Mouse (Mus musculus) ovary, adult 18-20 months (tissue): ENCODE measurements around the gene Ttll3.

Experiments
- DNase-seq: peaks from one replicate; pipeline ENCODE4 v3.0.0; 2022; ENCODE audit warnings: low spot score, mixed read lengths

Gene Ttll3

DNA sequence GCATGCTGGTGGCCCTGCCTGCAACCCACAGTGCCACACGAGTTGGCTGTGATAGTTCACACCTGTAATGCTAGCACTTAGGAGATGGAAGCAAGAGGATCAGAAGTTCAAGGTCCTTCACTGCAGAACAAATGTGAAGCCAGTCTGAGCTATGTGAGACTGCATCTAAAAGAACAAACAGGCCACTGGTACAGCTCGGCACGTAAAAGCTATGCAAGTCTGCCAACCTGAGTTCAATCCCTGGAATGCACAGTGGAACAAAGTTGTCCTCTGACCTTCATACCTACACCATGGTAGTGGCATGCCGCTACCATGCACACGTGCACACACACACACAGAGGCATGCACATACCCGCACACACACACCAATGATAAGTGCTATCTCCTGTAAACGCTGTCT, 35.1 kb downstream of the Ttll3 start:
- no peak for DNase-seq

DNA sequence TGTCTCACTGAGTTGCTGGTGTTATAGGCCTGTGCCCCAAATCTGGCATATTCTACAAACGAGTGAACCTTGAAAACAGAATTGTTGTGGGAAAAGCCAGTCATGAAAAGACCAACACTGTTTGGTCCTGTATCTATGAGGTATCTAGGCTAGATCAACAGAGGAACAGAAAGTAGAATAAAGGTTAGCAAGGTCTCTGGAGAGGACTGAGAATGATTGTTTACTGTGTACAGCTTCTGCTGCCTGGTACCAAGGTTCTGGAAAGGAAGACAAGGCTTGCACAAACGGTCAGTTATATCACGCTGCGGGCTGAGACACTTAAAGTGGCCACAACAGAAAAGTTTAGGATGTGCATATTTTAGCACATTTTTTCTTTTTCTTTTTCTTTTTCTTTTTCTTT, 37.6 kb downstream of the Ttll3 start:
- no peak for DNase-seq

DNA sequence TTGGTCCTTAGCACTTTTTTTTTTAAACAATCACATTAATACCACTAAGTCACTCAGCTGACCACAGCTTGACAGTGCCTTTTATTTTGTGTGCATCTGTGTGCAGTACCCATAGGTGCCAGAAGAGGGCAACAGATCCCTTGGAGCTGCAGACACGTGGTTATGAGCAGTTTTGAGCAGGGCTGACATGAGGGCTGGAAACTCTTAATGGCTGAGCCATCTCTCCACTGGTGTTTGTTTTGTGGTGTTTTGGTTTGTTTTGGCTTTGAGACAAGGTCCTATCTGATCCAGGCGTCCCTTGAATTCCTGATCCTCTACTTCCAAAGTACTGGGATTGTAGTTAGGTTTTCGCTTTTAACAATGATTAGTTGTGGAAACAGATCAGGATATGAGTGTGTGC, 38.3 kb downstream of the Ttll3 start:
- DNase-seq: no peak

DNA sequence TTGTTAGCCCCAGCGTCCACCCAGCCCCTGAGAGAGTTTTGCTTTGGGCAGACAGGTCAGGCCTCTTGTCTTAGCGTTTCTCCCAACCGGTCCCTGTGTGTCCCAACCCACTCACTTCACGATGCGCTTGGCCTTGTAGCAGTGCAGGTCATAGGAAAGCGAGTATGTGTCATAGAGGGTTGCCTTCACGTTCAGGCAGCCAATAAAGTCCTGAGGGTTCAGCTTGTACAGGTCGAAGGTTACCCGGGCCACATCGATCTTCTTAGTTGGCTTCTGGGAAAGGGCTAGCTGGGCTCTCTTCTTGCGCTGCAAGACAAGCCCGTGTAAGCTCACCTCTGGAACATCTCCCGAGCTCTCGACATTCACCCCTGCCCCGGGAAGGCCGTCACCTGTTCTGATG, 38.9 kb downstream of the Ttll3 start:
- DNase-seq: no peak

DNA sequence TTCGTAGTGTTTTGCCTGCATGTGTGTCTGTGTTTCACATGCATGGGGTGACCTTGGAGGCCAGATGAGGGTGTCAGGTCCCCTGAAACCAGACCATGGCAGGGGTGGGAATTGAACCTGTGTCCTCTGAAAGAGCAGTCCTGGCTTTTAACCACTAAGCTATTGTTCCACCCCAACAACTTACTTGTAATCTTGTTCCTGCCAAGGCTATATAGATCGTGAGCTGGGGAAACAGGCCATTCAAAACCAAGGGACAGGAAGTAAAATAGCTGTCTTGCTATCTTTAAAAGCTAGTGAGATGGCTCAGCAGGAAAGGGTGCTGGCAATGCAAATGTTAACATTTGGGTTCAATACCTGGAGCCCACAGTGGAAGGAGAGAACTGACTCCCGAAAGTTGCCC, 40.9 kb downstream of the Ttll3 start:
- DNase-seq: no peak

DNA sequence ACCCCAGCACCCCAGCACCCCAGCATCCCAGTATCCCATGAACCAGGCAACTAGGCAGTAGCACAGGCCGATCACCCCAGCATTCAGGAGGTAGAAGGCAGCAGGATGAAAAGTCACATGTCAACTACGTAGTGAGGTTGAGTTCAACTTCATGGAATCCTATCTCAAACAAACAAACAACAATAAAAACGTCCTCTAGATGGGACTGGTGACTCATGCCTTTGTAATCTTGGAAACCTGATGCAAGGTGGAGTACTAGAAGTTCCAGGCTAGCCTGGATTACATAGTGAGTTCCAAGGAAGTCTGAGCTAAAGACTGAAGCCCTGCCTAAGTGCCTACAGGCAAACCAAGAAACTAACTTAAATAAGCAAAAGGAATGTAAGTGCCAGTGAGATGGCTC, 41.8 kb downstream of the Ttll3 start:
- no peak for DNase-seq

DNA sequence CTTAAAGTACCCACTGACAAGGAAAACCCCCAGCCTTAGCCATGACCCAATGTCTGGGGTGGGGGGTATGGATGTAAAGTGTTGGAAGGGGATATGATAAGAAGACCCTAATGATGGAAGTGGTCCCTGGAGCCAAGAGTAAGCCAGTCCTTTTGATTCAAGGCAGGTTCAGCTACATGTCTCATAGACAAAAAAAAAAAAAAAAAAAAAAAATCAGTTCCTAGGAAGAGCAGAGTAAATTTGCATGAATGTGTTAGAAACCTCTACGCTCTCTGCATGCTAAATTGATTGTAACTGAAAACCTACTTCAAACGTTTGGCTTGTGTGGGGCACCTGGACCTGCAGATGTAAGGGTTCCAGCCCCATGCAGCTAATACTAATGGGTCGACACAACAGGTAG, 42.7 kb downstream of the Ttll3 start:
- DNase-seq: no peak

DNA sequence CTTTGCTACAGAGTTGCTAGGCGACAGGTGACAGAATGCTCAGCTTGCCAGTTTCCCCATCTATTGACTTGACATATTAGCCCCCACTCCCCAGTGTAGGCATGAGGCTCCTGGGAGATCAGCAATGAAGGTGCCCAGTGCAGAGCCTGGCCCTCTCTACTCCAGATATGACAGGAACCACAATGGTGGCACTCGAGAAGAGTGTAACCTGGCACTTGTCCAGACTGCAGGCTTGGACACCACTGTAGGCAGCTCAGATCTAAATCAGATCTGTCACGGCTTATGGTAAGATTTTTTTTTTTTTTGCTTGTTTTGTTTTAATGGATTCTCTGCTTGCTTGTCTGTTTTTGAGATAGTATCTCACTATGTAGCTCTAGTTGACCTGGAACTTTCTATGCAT, 44.6 kb downstream of the Ttll3 start:
- no peak for DNase-seq

DNA sequence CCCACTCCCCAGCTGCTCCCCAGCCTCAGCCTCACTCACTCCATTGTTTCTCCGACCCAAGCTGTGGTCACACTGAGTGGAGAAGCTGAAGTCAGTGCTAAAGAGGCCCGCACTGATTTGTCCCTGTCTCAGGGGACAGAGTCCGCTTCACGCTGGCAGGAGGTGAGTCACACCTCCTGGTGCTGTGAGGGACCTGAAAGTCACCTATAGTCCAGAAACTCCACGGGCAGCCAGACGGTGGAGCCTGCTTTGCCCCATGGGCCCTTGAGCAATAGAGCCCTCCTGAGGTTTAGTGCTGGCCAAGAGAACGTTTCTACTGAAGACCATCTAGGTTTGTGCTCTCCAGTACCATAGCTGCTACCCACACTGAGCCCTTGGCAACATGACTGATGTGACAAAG, 45.6 kb downstream of the Ttll3 start:
- DNase-seq: no peak

DNA sequence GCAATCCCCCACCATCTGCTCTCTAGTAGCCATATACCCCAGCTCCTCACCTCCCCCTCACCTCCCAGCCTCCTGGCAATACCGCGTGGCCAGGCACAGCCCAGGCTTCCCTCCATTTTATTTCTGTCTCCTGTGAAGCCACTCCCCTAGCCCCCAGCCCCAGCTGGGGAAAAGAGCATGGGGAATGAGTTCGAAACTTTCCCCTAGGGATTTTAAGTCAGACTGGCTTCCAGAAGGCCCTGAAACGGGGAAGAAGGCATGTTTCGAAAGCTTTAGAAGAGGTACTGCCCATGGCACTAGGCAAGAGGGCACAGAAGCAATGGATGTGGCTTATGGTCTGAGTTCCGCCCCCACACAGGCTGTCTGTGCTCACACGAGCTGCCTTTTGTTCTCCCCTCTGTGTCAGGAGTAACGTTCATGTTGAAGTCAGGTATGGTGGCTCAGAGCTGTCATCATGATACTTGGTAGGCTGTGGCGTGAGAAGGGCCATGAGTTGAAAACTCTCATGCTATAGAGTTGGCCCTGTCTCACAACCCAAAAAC, 46.7 kb downstream of the Ttll3 start, which contains the start of gene Cidec:
Gene Cidec (minus strand): TSS at position 97 of the 542 bp plus-strand sequence.
- DNase-seq: no peak

DNA sequence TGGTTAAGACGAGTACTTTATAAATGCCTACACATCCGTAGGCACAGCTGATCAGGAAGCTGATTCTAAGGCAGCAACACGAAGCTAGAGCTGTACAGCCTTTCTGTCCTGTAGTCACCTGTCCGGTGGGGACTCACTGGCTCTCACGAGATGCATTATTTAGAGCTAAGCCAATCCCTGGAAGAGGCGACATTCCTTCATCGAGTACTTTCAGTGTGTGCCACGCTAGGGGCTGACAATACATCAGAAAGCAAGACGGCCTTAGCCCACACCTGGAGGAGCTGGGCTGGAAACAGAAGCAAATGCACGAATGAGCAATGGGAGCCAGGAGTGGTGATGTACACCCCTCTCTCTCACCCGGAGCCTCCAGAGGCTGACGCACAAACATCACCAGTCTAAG, 48.1 kb downstream of the Ttll3 start:
- DNase-seq: no peak

DNA sequence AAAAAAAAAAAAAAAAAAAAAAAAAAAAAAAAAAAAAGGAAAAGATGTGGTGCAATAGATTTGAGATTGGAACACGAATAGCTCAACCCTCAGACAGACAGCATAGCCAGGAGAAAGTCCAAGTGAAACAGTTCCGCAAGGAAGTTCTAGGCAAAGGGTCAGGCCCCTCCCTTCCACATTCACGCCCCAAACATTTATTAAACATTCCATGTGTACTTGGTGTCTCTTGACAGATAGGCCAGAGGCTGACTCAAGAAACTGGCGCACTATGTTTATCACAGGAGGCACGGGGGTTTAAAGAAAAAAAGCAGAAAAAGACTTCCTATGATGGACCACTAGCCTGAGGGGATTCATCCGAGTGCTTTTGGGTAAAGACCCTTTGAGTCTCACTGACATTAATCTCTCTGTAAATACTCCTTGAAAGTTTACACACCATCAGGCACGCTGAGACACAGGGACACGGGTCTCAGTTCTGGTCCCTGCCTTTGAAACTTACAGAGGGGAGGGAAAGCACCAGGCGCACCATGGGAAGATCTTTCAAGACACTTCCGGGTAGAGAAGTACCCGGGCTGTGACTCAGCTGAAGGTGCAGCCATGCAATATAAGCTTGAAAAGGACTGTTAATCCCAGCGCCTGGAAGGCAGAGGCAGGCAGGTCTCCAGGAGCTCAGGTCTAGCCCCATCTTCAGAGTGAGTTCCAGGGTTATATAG, 49.8 kb downstream of the Ttll3 start:
- DNase-seq: no peak

DNA sequence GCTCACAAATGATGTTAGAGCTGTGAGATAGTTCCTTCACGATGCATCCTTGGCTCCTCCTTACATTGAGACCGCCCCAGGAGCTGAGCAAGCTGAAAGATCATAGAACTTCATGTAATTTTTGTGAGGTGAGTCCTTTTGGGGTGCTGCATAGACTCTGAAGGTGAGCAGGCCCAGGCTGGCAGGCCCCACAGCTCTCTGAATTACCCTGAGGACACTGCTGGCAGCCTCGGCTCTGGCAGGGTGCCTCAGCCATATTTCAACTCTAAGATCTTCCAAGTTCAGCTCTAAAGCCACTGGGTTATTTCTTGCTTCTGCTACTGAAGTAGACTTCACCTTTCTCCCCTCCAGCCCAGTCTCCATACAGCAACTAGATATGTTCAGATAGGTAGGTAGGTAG, 51.6 kb downstream of the Ttll3 start:
- DNase-seq: no peak

DNA sequence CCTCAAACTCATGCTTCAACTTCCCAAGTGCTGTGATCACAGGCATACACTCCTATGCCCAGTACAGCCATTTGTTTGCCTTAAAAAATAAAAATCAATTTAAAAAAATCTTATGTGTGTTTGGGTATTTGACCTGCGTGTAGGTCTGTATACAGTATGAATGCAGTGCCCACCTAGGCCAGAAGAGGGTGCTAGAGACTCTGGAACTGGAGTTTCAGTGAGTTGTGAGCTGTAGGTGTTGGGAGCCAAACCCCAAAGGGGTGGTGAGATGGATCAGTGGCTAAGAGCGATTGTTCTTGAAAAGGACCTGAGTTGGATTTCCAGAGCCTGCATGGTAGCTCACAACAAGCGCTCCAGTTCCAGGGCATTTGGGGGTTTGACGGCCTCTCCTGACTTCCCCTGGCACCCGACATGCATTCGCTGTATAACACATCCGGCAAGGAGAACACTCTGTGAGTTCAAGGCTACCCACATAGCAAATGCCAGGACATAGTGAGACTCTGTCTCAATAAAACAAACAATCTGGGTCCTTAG, 52.2 kb downstream of the Ttll3 start:
- peak; percentile 30 for DNase-seq

DNA sequence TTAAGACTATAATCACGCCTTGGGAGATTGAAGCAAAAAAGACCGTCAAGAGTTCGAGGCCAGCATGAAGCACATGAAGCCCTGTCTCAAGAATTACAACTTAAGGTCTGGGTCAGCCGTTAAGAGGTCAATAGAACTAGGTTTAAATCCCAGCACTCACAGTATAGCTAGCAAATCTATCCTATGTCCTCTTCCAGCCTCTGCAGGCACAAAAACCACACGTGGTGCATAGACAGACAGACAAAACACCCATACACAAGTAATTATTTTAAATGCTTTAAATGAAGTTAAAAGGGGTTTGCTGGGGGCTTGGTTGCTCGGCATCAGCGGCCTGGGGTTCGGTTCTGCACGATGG, 53.0 kb downstream of the Ttll3 start:
- DNase-seq: no peak

DNA sequence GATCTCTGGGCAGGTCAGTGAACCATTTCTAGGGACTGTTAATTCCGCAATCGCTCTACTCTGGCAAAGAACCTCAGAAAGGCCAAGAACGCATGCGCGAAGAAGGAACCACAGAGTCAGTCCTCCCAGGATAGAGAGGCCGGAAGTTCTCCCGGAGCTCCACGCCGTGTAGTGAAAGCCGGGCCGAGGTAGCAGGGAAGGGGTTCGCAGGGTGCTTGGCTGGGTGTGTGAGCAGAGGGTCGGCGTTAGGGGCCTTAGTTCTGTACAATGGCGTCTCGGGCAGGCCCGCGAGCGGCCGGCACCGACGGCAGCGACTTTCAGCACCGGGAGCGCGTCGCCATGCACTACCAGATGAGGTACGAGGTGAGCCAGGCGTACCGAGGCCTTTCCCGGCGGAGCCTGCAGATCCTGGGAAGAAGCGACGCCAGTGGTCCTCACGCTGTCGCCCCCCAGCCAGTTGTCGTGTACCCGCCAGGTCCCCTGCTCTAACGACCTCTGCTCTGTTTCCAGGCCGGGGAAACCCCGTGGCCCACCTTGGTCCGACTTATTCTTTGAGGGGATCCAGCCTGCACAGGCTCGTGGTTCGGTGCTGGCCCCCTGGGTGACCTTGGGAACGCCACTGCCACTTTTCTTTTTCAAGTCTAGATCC, 53.5 kb downstream of the Ttll3 start, which contains the start of gene Jagn1:
Gene Jagn1 (plus strand): TSS at position 128 of the 649 bp plus-strand sequence.
- peak; percentile 83 for DNase-seq

DNA sequence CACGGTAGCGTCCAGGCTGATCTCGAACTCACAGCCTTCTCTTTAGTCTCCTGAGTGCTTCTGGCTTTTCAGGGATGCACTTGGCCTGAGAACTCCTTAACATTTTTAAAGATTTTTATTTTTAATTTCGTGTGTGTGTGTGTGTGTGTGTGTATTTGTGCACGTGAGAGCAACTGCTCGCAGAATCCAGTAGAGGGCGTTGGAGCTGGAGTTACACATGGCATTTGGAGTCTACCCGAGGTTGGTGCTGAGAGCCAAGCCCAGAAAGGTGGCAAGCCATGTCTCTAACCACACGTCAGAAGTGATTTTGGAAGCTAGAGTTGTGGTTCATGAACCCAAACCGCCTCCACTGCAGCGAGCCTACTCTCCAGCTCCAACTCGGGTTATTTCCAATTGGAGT, 54.0 kb downstream of the Ttll3 start:
- DNase-seq: no peak

DNA sequence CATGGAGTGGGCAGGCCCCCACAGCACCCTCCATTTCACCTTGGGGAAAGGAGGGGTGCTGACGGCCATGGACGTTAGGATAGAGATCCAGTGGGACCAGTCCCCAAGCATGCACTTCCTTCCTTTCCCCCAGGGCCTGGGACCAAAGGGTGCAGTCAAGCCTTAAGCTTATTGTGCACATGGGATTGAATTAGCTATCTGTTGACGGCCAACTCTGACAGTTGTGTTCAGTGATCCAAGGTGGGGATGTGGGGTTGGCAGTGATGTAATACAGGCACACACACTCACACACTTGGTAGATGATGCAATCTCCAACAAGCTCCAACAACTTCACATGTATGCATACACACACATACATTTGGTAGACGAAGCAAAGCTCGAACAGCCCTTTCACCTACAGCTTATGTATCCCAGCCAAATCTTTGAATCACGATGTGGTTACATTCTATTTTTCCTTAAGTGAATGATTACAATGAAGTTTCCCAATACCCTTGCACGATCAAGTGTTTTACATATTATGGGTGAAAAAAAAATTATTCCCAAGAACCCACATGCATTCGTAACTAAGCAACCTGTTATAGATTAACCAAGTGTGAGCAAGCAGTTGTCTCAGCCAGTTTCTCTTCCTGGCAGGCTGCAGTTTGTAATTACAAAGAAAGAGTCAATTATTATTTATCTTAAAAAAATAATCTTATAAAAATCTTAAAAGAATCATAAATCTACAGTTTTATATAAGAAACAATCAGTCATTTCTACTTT, 55.3 kb downstream of the Ttll3 start:
- no peak for DNase-seq

DNA sequence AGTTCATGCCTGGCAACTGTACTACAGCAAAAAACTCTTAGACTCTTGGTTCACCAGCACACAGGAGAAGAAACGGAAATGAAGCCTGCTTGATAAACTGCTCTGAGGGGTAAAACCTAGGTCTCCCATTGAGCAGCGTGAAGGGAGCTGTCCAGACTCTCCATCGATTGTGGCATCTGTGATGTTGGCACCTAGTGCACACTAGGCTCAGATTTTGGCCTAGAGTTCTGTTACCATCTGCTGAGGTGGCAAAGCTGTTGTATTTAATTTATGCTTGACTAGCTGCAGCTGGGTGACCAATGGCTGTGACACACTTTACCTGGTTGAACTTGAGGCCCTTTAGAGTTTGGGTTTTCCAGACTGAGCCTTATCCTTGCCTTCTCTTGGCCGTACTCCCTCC, 58.6 kb downstream of the Ttll3 start:
- DNase-seq: no peak

DNA sequence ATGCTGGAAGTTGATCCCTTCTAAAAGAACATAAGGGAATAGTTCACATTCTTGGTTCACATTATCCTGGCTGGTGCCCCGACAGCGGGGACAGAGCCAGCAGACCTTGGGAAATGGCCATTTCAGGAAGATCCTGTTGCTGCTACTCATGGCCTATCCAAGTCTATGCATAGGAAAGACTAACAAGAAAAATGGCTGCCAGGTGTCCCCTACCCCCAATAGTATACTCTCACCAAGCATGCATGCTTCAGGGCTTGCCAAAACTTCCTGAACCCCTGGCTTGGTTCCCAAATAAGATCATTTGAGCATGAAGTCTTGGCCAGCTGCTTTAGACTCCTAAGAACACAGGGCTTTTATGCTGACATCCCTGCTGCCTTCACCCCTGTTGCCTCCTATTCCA, 62.8 kb downstream of the Ttll3 start:
- DNase-seq: no peak

DNA sequence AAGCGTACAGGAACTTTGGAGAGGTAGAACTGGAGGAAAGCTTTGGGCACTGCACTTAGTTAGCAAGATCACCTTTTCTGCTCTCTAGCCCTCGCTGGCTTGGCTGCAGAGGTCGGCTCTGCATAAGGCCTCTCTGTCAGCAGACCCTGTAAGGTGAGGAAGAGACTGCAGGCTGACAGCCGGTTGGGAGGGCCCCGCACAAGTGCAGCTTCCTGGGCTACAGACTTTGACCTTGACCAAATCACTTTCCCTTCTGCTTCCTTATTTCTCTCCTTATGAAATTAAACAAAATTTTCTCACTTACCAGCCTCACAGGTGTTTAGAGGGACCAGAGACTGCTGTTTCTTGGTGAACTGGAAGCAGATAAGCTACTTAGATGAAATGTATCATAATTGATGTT, 65.9 kb downstream of the Ttll3 start:
- DNase-seq: no peak

DNA sequence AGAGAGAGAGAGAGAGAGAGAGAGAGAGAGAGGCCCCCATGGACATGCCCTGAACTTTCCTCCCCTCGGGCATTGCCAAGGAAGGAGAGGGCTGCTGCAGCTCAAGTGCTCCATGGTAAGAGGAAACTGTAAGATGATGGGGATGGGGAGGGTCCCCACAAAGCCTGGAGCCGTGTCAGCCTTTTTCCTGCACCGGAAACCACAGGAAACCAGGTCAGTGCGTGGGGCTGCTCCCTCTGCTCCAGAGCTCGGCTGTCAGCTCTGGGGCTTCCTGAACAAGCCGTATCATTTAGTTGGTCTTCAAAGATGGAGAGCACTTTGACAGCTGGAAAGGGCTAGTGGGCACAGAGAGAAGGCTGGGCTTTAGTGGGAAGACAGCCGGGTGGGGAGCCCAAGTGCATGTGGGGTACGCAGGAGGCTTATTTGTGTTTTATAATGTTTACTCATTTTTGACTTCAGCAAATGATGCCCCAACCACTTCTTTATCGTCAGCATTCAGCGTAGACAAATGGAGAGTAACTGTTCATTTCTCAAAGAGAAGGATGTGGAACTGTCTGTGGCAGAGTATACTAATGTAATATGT, 69.0 kb downstream of the Ttll3 start, which contains the start of gene Il17re:
Gene Il17re (plus strand): TSS at position 533 of the 583 bp plus-strand sequence.
- no peak for DNase-seq
